Mouse (Mus musculus) kidney, adult 2 months (tissue): ENCODE measurements around the gene Pmepa1.

Experiments used
- CTCF ChIP-seq: fragments of 200-500 bp; conservative IDR thresholded peaks from 2 replicates; pipeline ENCODE4 v1.5.1; 2011; ENCODE audit warnings: low read depth, mild to moderate bottlenecking, control low read depth, low read length, moderate library complexity, mixed read lengths; ENCODE audit not compliant: insufficient read depth, insufficient read length
- POLR2A ChIP-seq: fragments of 200-500 bp; IDR thresholded peaks from one replicate; pipeline ENCODE4 v1.6.1; 2011; ENCODE audit warnings: low read depth, low read length, control low read depth

- no peak for TF ChIP-seq CTCF
- TF ChIP-seq POLR2A = no peak
These were observed 30.6 kb upstream of the Pmepa1 start for GRCm38 (mm10) chr2:173306734-173307525.
